Mouse (Mus musculus) heart, embryonic 11.5 days (tissue): ENCODE results near the gene Mut. TPM values are rescaled to one million over a fixed set of nuclear protein-coding genes. Genes with fewer than 3 reads are reported as not detected.

Experiments
- ATAC-seq: fragments of 200-750 bp; cut with Nextera tagmentation; replicated peaks from 2 replicates; pipeline ENCODE4 v1.8.0; 2017; ENCODE audit warnings: moderate library complexity; ENCODE audit not compliant: insufficient number of reproducible peaks, low FRiP score, low TSS enrichment
- H3K27ac ChIP-seq: fragments of 300-500 bp; sonication (generic); 2 replicates; pipeline ENCODE4 v1.5.1; 2014; ENCODE audit warnings: mild to moderate bottlenecking, low read depth, low read length
- H3K27me3 ChIP-seq: fragments of 300-500 bp; sonication (generic); 2 replicates; pipeline ENCODE4 v1.6.1; 2014; ENCODE audit warnings: mild to moderate bottlenecking, low read length, mixed read lengths; ENCODE audit not compliant: control insufficient read depth, insufficient read depth
- H3K36me3 ChIP-seq: fragments of 300-500 bp; sonication (generic); 2 replicates; pipeline ENCODE4 v1.6.1; 2014; ENCODE audit warnings: mild to moderate bottlenecking, low read length, moderate library complexity, mixed read lengths; ENCODE audit not compliant: control insufficient read depth, insufficient read depth
- H3K4me1 ChIP-seq: fragments of 300-500 bp; sonication (generic); 2 replicates; pipeline ENCODE4 v1.6.1; 2014; ENCODE audit warnings: low read length; ENCODE audit not compliant: control insufficient read depth, insufficient read depth
- H3K4me2 ChIP-seq: fragments of 300-500 bp; sonication (generic); 2 replicates; pipeline ENCODE4 v1.6.1; 2014; ENCODE audit warnings: mild to moderate bottlenecking, moderate library complexity
- H3K4me3 ChIP-seq: fragments of 300-500 bp; sonication (generic); 2 replicates; pipeline ENCODE4 v1.5.1; 2014; ENCODE audit warnings: low read depth, low read length
- H3K9ac ChIP-seq: fragments of 300-500 bp; sonication (generic); 2 replicates; pipeline ENCODE4 v1.6.1; 2014; ENCODE audit warnings: mild to moderate bottlenecking, low read depth, low read length, moderate library complexity
- H3K9me3 ChIP-seq: fragments of 300-500 bp; sonication (generic); replicated peaks from 2 replicates; pipeline ENCODE4 v1.6.1; 2016; ENCODE audit warnings: low read length; ENCODE audit not compliant: control insufficient read depth
- WGBS: fragments of 180-500 bp; shearing (Covaris S2); extraction: QIAGEN DNeasy Blood & Tissue Kit; methylation state at CpG from one replicate; pipeline ENCODE4 v1.1.7; 2014; ENCODE audit not compliant: insufficient replicate concordance; 5-methylcytosine and 5-hydroxymethylcytosine counted together
- polyA plus RNA-seq: library from polyadenylated mRNA; unstranded; fragments of >200 nt; fragmentation: Nextera tagmentation; extraction: Ambion mirVana; gene quantifications from 2 replicates; pipeline ENCODE4 v1.2.1, GENCODE M21; 2014

Mut gene
- polyA plus RNA-seq, 1 experiment from 2014 or later, result 37.7 TPM

DNA sequence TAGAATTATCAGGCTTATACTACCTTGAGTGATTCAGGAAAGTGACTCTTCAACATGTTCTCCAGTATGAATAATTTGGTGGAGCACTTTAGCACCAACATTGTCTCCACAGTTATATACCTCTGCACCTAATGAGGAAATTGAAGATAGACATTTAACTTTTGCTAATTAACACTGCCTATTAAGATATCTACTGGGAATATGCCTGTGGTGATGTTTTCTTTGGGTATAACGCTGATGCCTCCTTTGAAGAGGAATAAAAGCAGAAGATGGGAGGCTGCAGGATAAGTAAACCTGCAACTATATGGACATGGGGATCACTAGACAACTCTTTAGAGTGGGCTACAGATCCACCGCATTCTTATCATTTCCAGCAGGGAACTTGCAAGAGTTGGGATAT is 20.2 kb upstream of the Mut start, which contains the start of gene Glyatl3:
Gene Glyatl3 (minus strand): TSS at position 101 of the 400 bp plus-strand sequence.
- ATAC-seq, result no peak
- no peaks in the 10 kb centered on the region for H3K4me1 ChIP-seq
- no peak within 1 kb of the TSS for H3K9ac ChIP-seq
- H3K27me3 ChIP-seq, result no peaks in the 10 kb centered on the region
- WGBS, result 82% methylated on average over 2 of the region's 2 CpGs
- H3K4me3 ChIP-seq, result no peak within 1 kb of the TSS
- no peak within 1 kb of the TSS for H3K27ac ChIP-seq
- H3K36me3 ChIP-seq, result no peaks in the 10 kb centered on the region
- H3K4me2 ChIP-seq, result no peak within 1 kb of the TSS
- H3K9me3 ChIP-seq, result no peaks in the 10 kb centered on the region

DNA sequence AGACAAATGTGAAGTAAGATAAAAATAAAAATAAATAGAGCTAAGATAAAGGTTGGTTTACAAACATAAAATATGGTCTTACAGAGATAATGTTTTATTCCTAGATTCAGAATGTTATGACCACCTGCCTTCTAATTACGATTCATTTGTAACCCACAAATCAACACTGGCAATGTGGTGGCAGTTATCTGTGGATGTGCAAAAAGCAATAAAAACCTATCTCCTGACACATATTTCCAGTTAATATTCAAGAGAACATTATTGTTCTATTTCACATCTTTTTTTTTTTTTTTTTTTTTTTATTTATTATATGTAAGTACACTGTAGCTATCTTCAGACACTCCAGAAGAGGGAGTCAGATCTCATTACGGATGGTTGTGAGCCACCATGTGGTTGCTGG is 19.0 kb upstream of the Mut start:
- Histone ChIP-seq H3K4me2 (no peak overlapping the region), H3K27me3 (no peaks in the 10 kb centered on the region), H3K27ac (no peak overlapping the region), H3K9me3 (no peaks in the 10 kb centered on the region), H3K9ac (no peak overlapping the region), H3K4me1 (no peaks in the 10 kb centered on the region), H3K36me3 (no peaks in the 10 kb centered on the region), H3K4me3 (no peak overlapping the region)
- WGBS, result 86% methylated on average over 1 of the region's 2 CpGs
- ATAC-seq, result no peak

- under 1% methylated on average over 14 of the region's 14 CpGs for WGBS
- ATAC-seq, result peak; percentile 37; the same call in 1 of the 2 replicates
Observed at GRCm38 (mm10) chr17:40933985-40934384, 500 bp upstream of the Mut start.

GRCm38 (mm10) chr17:40948518-40948917 is 14.0 kb downstream of the Mut start:
- Histone ChIP-seq H3K27ac (no peak overlapping the region), H3K4me2 (no peak overlapping the region), H3K36me3 (peaks cover 10% of the 10 kb centered on the region), H3K4me3 (no peak overlapping the region), H3K4me1 (no peaks in the 10 kb centered on the region), H3K27me3 (no peaks in the 10 kb centered on the region), H3K9me3 (no peaks in the 10 kb centered on the region), H3K9ac (no peak overlapping the region)
- WGBS, result 68% methylated on average over 3 of the region's 3 CpGs
- ATAC-seq, result no peak

More at GRCm38 (mm10) chr17:40933985-40934384, 500 bp upstream of the Mut start:
- peak overlapping the region; percentile 70 for H3K9ac ChIP-seq
- H3K9me3 ChIP-seq, result no peaks in the 10 kb centered on the region
- H3K27ac ChIP-seq, result peak overlapping the region; percentile 86; the same call in 1 of the 2 replicates
- no peaks in the 10 kb centered on the region for H3K27me3 ChIP-seq
- peak overlapping the region; percentile 72 for H3K4me2 ChIP-seq
- peak overlapping the region; percentile 56 for H3K4me3 ChIP-seq
- peaks cover 4% of the 10 kb centered on the region for H3K36me3 ChIP-seq
- H3K4me1 ChIP-seq, result no peaks in the 10 kb centered on the region

DNA sequence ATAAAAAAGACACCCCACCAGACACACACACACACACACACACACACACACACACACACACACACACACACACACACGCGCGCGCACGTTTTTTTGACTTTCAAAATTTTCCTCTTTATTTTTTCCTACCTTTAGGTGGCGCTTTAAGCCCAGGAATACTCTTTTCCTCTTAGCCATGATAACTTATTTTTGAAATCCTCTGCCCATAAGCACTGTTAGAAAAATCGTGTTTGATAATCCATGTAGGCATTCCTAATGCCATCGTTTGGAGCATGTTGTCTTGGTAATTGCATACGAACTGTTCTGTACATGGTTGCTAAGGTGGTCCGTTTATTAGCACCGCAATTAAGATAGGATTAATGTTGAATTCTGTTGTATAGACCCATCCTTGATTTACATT is 43.4 kb downstream of the Mut start:
- no peak for ATAC-seq
- H3K4me3 ChIP-seq, result no peak overlapping the region
- H3K9ac ChIP-seq, result no peak overlapping the region
- no peaks in the 10 kb centered on the region for H3K9me3 ChIP-seq
- no peaks in the 10 kb centered on the region for H3K4me1 ChIP-seq
- WGBS, result 71% methylated on average over 11 of the region's 11 CpGs
- no peak overlapping the region for H3K4me2 ChIP-seq
- H3K27me3 ChIP-seq, result no peaks in the 10 kb centered on the region
- no peaks in the 10 kb centered on the region for H3K36me3 ChIP-seq
- no peak overlapping the region for H3K27ac ChIP-seq

- H3K4me1 ChIP-seq, result no peaks in the 10 kb centered on the region
- WGBS, result 63% methylated on average over 3 of the region's 3 CpGs
- no peaks in the 10 kb centered on the region for H3K27me3 ChIP-seq
- no peak for ATAC-seq
- H3K4me3 ChIP-seq, result no peak overlapping the region
- no peak overlapping the region for H3K27ac ChIP-seq
- no peak overlapping the region for H3K9ac ChIP-seq
- H3K4me2 ChIP-seq, result no peak overlapping the region
- no peaks in the 10 kb centered on the region for H3K9me3 ChIP-seq
- H3K36me3 ChIP-seq, result no peaks in the 10 kb centered on the region
Observed at GRCm38 (mm10) chr17:40992102-40992501, 57.6 kb downstream of the Mut start.

Other genes starting within 250 kb of the Mut start
- not detected in 2 replicates for gene Esp1, start 207.6 kb upstream of the Mut start, polyA plus RNA-seq
- 0.33 TPM in 1 of 2 replicates, not detected in the other for gene Crisp2, start 127.7 kb upstream of the Mut start, polyA plus RNA-seq
- 25.7 and 33.2 TPM in 2 replicates for gene Rhag, start 123.6 kb upstream of the Mut start, polyA plus RNA-seq
- 3.1 and 3.7 TPM in 2 replicates for gene 9130008F23Rik, start 54.1 kb upstream of the Mut start, polyA plus RNA-seq
- gene Glyatl3, start 20.3 kb upstream of the Mut start, polyA plus RNA-seq, result not detected in 2 replicates
- gene Cenpq, start 362 bp downstream of the Mut start, polyA plus RNA-seq, result 21.4 and 24.4 TPM in 2 replicates